Mouse (Mus musculus) lung, postnatal 36 days (tissue): ENCODE data around the gene Bmpr1a.

Source experiments
- DNase-seq: peaks from one replicate; pipeline ENCODE4 v3.0.0; 2022; ENCODE audit warnings: mixed read lengths

Bmpr1a gene

GRCm38 (mm10) chr14:34504377-34504776, 1.2 kb upstream of the Bmpr1a start:
- no peak for DNase-seq

- no peak for DNase-seq
These were observed 618 bp upstream of the Bmpr1a start for GRCm38 (mm10) chr14:34503759-34504158.

- peak; percentile 83 for DNase-seq
These were observed 441 bp downstream of the Bmpr1a start for GRCm38 (mm10) chr14:34502475-34503324.

GRCm38 (mm10) chr14:34501804-34502474, 1.2 kb downstream of the Bmpr1a start:
- peak; percentile 38 for DNase-seq

- DNase-seq = peak; percentile 30
These were observed 1.7 kb downstream of the Bmpr1a start for GRCm38 (mm10) chr14:34501447-34501803.

GRCm38 (mm10) chr14:34500309-34500708, 2.8 kb downstream of the Bmpr1a start:
- no peak for DNase-seq

- no peak for DNase-seq
These were observed 3.5 kb downstream of the Bmpr1a start for GRCm38 (mm10) chr14:34499664-34500063.

GRCm38 (mm10) chr14:34497346-34497745, 5.8 kb downstream of the Bmpr1a start:
- DNase-seq = no peak

- DNase-seq = no peak
These were observed 9.5 kb downstream of the Bmpr1a start for GRCm38 (mm10) chr14:34493682-34494081.

- DNase-seq = no peak
These were observed 10.5 kb downstream of the Bmpr1a start for GRCm38 (mm10) chr14:34492688-34493087.

- DNase-seq = no peak
These were observed 12.2 kb downstream of the Bmpr1a start for GRCm38 (mm10) chr14:34490965-34491364.

- no peak for DNase-seq
These were observed 13.2 kb downstream of the Bmpr1a start for GRCm38 (mm10) chr14:34489928-34490327.

- DNase-seq = peak; percentile 38
These were observed 17.0 kb downstream of the Bmpr1a start for GRCm38 (mm10) chr14:34486169-34486568.

- DNase-seq = no peak
These were observed 19.4 kb downstream of the Bmpr1a start for GRCm38 (mm10) chr14:34483469-34484341.

- no peak for DNase-seq
These were observed 31.6 kb downstream of the Bmpr1a start for GRCm38 (mm10) chr14:34471591-34471990.

GRCm38 (mm10) chr14:34466291-34466690, 36.9 kb downstream of the Bmpr1a start:
- peak; percentile 29 for DNase-seq

- DNase-seq = no peak
These were observed 43.8 kb downstream of the Bmpr1a start for GRCm38 (mm10) chr14:34459386-34459785.

- peak; percentile 79 for DNase-seq
These were observed 44.3 kb downstream of the Bmpr1a start for GRCm38 (mm10) chr14:34458880-34459279.

GRCm38 (mm10) chr14:34454282-34454681, 48.9 kb downstream of the Bmpr1a start:
- no peak for DNase-seq

- DNase-seq = no peak
These were observed 49.5 kb downstream of the Bmpr1a start for GRCm38 (mm10) chr14:34453648-34454047.

GRCm38 (mm10) chr14:34451872-34452271, 51.3 kb downstream of the Bmpr1a start:
- no peak for DNase-seq

- DNase-seq = no peak
These were observed 52.7 kb downstream of the Bmpr1a start for GRCm38 (mm10) chr14:34450451-34450850.

- peak; percentile 51 for DNase-seq
These were observed 53.3 kb downstream of the Bmpr1a start for GRCm38 (mm10) chr14:34449807-34450206.
